Mouse (Mus musculus) cerebral cortex, adult 2 months (tissue): ENCODE data around the gene Gm17581.

Experiments used
- WGBS: fragments of 180-500 bp; shearing (Covaris S2); methylation state at CpG from one replicate; pipeline ENCODE4 v1.1.7; 2018; 5-methylcytosine and 5-hydroxymethylcytosine counted together

Gm17581 gene

GRCm38 (mm10) chr2:155735766-155736165 lies at the start of gene Gm17581:
Gene Gm17581 (minus strand): TSS chr2:155735866.
- 89% methylated on average over 5 of the region's 5 CpGs for WGBS

- 49% methylated on average over 6 of the region's 6 CpGs for WGBS
Observed at GRCm38 (mm10) chr2:155784534-155784933, 48.9 kb upstream of the Gm17581 start.

GRCm38 (mm10) chr2:155779506-155779905 lies 43.8 kb upstream of the Gm17581 start:
- WGBS: 82% methylated on average over 3 of the region's 3 CpGs

- WGBS: 42% methylated on average over 7 of the region's 7 CpGs
Observed at GRCm38 (mm10) chr2:155779066-155779465, 43.4 kb upstream of the Gm17581 start.

GRCm38 (mm10) chr2:155778004-155778403 lies 42.3 kb upstream of the Gm17581 start:
- WGBS: 74% methylated on average over 6 of the region's 6 CpGs

GRCm38 (mm10) chr2:155777688-155777985 lies 42.0 kb upstream of the Gm17581 start:
- WGBS: 89% methylated on average over 4 of the region's 4 CpGs

GRCm38 (mm10) chr2:155776824-155777687 lies 41.4 kb upstream of the Gm17581 start:
- WGBS: 72% methylated on average over 10 of the region's 10 CpGs

- WGBS: under 1% methylated on average over 43 of the region's 44 CpGs
Observed at GRCm38 (mm10) chr2:155775685-155776263, 40.1 kb upstream of the Gm17581 start.

GRCm38 (mm10) chr2:155774927-155775684 lies 39.4 kb upstream of the Gm17581 start, which contains the start of gene Mmp24:
Gene Mmp24 (plus strand): TSS chr2:155775342.
- 15% methylated on average over 99 of the region's 100 CpGs for WGBS

- WGBS: 49% methylated on average over 11 of the region's 11 CpGs
Observed at GRCm38 (mm10) chr2:155774261-155774926, 38.7 kb upstream of the Gm17581 start.

- 70% methylated on average over 4 of the region's 4 CpGs for WGBS
Observed at GRCm38 (mm10) chr2:155773664-155774063, 38.0 kb upstream of the Gm17581 start.

GRCm38 (mm10) chr2:155764679-155765418 lies 29.2 kb upstream of the Gm17581 start:
- WGBS: 56% methylated on average over 13 of the region's 13 CpGs

- WGBS: 69% methylated on average over 14 of the region's 14 CpGs
Observed at GRCm38 (mm10) chr2:155756855-155757566, 21.3 kb upstream of the Gm17581 start.

GRCm38 (mm10) chr2:155755746-155756145 lies 20.1 kb upstream of the Gm17581 start:
- 3% methylated on average over 1 of the region's 1 CpGs for WGBS

GRCm38 (mm10) chr2:155751014-155751786 lies 15.5 kb upstream of the Gm17581 start, which contains the start of gene Procr:
Gene Procr (plus strand): TSS chr2:155751117.
- WGBS: 5% methylated on average over 25 of the region's 25 CpGs

- 89% methylated on average over 4 of the region's 4 CpGs for WGBS
Observed at GRCm38 (mm10) chr2:155749394-155749793, 13.7 kb upstream of the Gm17581 start.

- WGBS: 54% methylated on average over 3 of the region's 3 CpGs
Observed at GRCm38 (mm10) chr2:155745487-155745886, 9.8 kb upstream of the Gm17581 start.

- WGBS: 88% methylated on average over 9 of the region's 9 CpGs
Observed at GRCm38 (mm10) chr2:155743351-155743750, 7.7 kb upstream of the Gm17581 start.

GRCm38 (mm10) chr2:155742931-155743337 lies 7.3 kb upstream of the Gm17581 start:
- 47% methylated on average over 12 of the region's 12 CpGs for WGBS

GRCm38 (mm10) chr2:155742211-155742610 lies 6.5 kb upstream of the Gm17581 start:
- WGBS: 69% methylated on average over 11 of the region's 11 CpGs
